19 mouse cellular contexts compared by ENCODE assay signal in genomic region chr3:92147420-92147819, GRCm38 (mm10). TPM values are rescaled to one million over a fixed set of nuclear protein-coding genes. Genes with fewer than 3 reads are reported as not detected.
DNase-seq lines count a peak whose midpoint lies in the region; ATAC-seq and TF ChIP-seq lines count a peak whose summit lies in the region.
"Had no signal": no experiment of that assay in that cellular context is flagged by ENCODE, and none has a peak within 500 bp of the region (broad histone marks: within the 10 kb centered on the region; RNA-seq: fewer than 3 reads in every experiment).

No protein-coding gene starts in this region.

- no peak overlapping the region for H3K27ac ChIP-seq in kidney, embryonic 14.5 days (ENCODE audit: low read depth, low read length)
- H3K27ac ChIP-seq in intestine, postnatal 0 days (ENCODE audit: low read depth, low read length), result no peak overlapping the region
- H3K27ac ChIP-seq: liver, embryonic 15.5 days; neural tube, embryonic 12.5 days had no signal

- POLR2A ChIA-PET in Patski (lab: Charles Lee), result interaction anchor here (0.6 kb wide), 1 partner anchor 366 kb away, joined by 3 read pairs; no protein-coding TSS in a partner anchor

- TF ChIP-seq CTCF in Patski (IDR thresholded peaks at IDR 0.05), result peak; percentile 72
- peak; percentile 58 for TF ChIP-seq CTCF in intestine, postnatal 0 days (IDR thresholded peaks at IDR 0.05; ENCODE audit: low read depth)

- no peak overlapping the region for H3K4me3 ChIP-seq in kidney, embryonic 14.5 days (ENCODE audit: low read length)
- H3K4me3 ChIP-seq in intestine, postnatal 0 days (ENCODE audit: low read depth, low read length), result no peak overlapping the region
- H3K4me3 ChIP-seq: heart, embryonic 12.5 days; liver, embryonic 15.5 days; neural tube, embryonic 12.5 days had no signal

- H3K9me3 ChIP-seq in kidney, embryonic 14.5 days (ENCODE audit: control insufficient read depth, low read length), result no peaks in the 10 kb centered on the region
- H3K9me3 ChIP-seq in intestine, postnatal 0 days (ENCODE audit: control insufficient read depth), result no peaks in the 10 kb centered on the region
- H3K9me3 ChIP-seq: heart, embryonic 12.5 days; liver, embryonic 15.5 days; neural tube, embryonic 12.5 days had no signal

- ATAC-seq in kidney, embryonic 14.5 days (ENCODE audit: low FRiP score, low TSS enrichment), result no peak; the same call in 1 of the 2 replicates
- ATAC-seq in Patski, result no peak
- no peak for ATAC-seq in intestine, postnatal 0 days
- ATAC-seq in megakaryocyte progenitor cell, adult 5-6 weeks (replicated peaks; ENCODE audit: poor library complexity), result no peak
- ATAC-seq: hindbrain, embryonic 16.5 days had no signal

- WGBS in kidney, embryonic 14.5 days, result 17% methylated on average over 2 of the region's 2 CpGs
- 13% methylated on average over 2 of the region's 2 CpGs for WGBS in intestine, postnatal 0 days

- no peak overlapping the region for H3K4me2 ChIP-seq in kidney, embryonic 14.5 days (replicated peaks; ENCODE audit: low read depth, low read length)
- H3K4me2 ChIP-seq in intestine, postnatal 0 days (replicated peaks; ENCODE audit: low read depth), result no peak overlapping the region
- H3K4me2 ChIP-seq: heart, embryonic 12.5 days; liver, embryonic 15.5 days; neural tube, embryonic 12.5 days had no signal

- peak; percentile 11 to 13 for DNase-seq in kidney, adult 8-10 months
- DNase-seq in A20 (ENCODE audit: low read depth, low spot score), result peak; percentile 18
- DNase-seq in Patski (ENCODE audit: low read depth, low spot score), result no peak
- no peak for DNase-seq in layer of hippocampus, postnatal 36 days
- DNase-seq: cerebellum, adult 8-10 months; thymus, postnatal 4 days had no signal

- CTCF ChIA-PET in Patski (lab: Charles Lee), result interaction anchor here (0.6 to 4.4 kb wide), 10 partner anchors 11 to 455 kb away, joined by 3 to 25 read pairs (median 4); no protein-coding TSS in a partner anchor

- H3K4me1 ChIP-seq in kidney, embryonic 14.5 days (ENCODE audit: control insufficient read depth, insufficient read depth, low read length), result no peaks in the 10 kb centered on the region
- H3K4me1 ChIP-seq in intestine, postnatal 0 days (replicated peaks; ENCODE audit: control insufficient read depth, insufficient read depth, low read length), result no peaks in the 10 kb centered on the region
- H3K4me1 ChIP-seq: heart, embryonic 12.5 days; liver, embryonic 15.5 days; neural tube, embryonic 12.5 days had no signal

- H3K9ac ChIP-seq in kidney, embryonic 14.5 days (ENCODE audit: low read depth, low read length), result no peak overlapping the region
- no peak overlapping the region for H3K9ac ChIP-seq in intestine, postnatal 0 days (ENCODE audit: low read depth, low read length)
- H3K9ac ChIP-seq: heart, embryonic 12.5 days; liver, embryonic 15.5 days; neural tube, embryonic 12.5 days had no signal

- H3K27me3 ChIP-seq in kidney, embryonic 14.5 days (ENCODE audit: control insufficient read depth, insufficient read depth, low read length), result no peaks in the 10 kb centered on the region
- H3K27me3 ChIP-seq in Patski, result peaks cover 22% of the 10 kb centered on the region
- H3K27me3 ChIP-seq in intestine, postnatal 0 days (replicated peaks; ENCODE audit: control insufficient read depth, insufficient read depth, low read length), result no peaks in the 10 kb centered on the region
- H3K27me3 ChIP-seq: heart, embryonic 12.5 days; liver, embryonic 15.5 days; neural tube, embryonic 12.5 days had no signal

- in situ Hi-C loops in Patski (cut with MboI; ENCODE audit: low pct_unique_long_range_greater_than_20kb), result loop anchor here (10.0 kb wide), 1 partner anchor 627 kb away; the partner anchor contains the start of gene Lce1i

- H3K36me3 ChIP-seq in kidney, embryonic 14.5 days (ENCODE audit: control insufficient read depth, insufficient read depth, low read length), result no peaks in the 10 kb centered on the region
- H3K36me3 ChIP-seq in intestine, postnatal 0 days (ENCODE audit: control insufficient read depth, insufficient read depth), result no peaks in the 10 kb centered on the region
- H3K36me3 ChIP-seq: heart, embryonic 12.5 days; liver, embryonic 15.5 days; neural tube, embryonic 12.5 days had no signal

RNA-seq across cellular contexts. Expression of gene Lelp1, which starts 4.9 kb away (rescaled TPM):
- not detected in 2 replicates for polyA plus RNA-seq in kidney, embryonic 14.5 days (2014; fragmentation: Nextera tagmentation; extraction: Ambion mirVana)
- not detected for polyA plus RNA-seq in Patski (2021)
- polyA plus RNA-seq in intestine, postnatal 0 days (2015; fragmentation: Nextera tagmentation; extraction: Ambion mirVana), result not detected in 2 replicates
- total RNA-seq in layer of hippocampus, postnatal 36 days (2021), result not detected
- total RNA-seq in megakaryocyte progenitor cell, adult 5-6 weeks (2015), result not detected in 2 replicates
- total RNA-seq in megakaryocyte progenitor cell, adult 5-6 weeks (2017), result not detected in 2 replicates
- total RNA-seq: adrenal gland, postnatal 36 days; gastrocnemius, adult 8-10 months; left cerebral cortex, postnatal 10 days; megakaryocyte-erythroid progenitor cell, adult 5-6 weeks; MEL had no signal
- polyA plus RNA-seq: heart, embryonic 12.5 days; hindbrain, embryonic 16.5 days; liver, embryonic 15.5 days; neural tube, embryonic 12.5 days; stomach, embryonic 14.5 days had no signal

RNA-seq across cellular contexts. Expression of gene Prr9, which starts 23.7 kb away (rescaled TPM):
- polyA plus RNA-seq in kidney, embryonic 14.5 days (2014; fragmentation: Nextera tagmentation; extraction: Ambion mirVana), result not detected in 2 replicates
- not detected for polyA plus RNA-seq in Patski (2021)
- polyA plus RNA-seq in intestine, postnatal 0 days (2015; fragmentation: Nextera tagmentation; extraction: Ambion mirVana), result not detected in 2 replicates
- not detected for total RNA-seq in layer of hippocampus, postnatal 36 days (2021)
- total RNA-seq in megakaryocyte progenitor cell, adult 5-6 weeks (2015), result not detected in 2 replicates
- total RNA-seq in megakaryocyte progenitor cell, adult 5-6 weeks (2017), result not detected in 2 replicates
- total RNA-seq: adrenal gland, postnatal 36 days; gastrocnemius, adult 8-10 months; left cerebral cortex, postnatal 10 days; megakaryocyte-erythroid progenitor cell, adult 5-6 weeks; MEL had no signal
- polyA plus RNA-seq: heart, embryonic 12.5 days; hindbrain, embryonic 16.5 days; liver, embryonic 15.5 days; neural tube, embryonic 12.5 days; stomach, embryonic 14.5 days had no signal

Comparison
In these comparisons a context has a peak if more than half of its experiments do, and no peak if none do; other contexts are left out.
1. DNase-seq: peak in kidney, adult 8-10 months (2 of 2) and A20 (single experiment); none in Patski (single experiment) and layer of hippocampus, postnatal 36 days (0 of 2).